Mouse (Mus musculus) central nervous system, embryonic 18 days (tissue): ENCODE data around the gene Col5a1. TPM values are rescaled to one million over a fixed set of nuclear protein-coding genes. Genes with fewer than 3 reads are reported as not detected.

Experiments
- polyA plus RNA-seq: library from polyadenylated mRNA; depleted of rRNA; stranded (reverse); fragments of >200 nt; gene quantifications from 2 replicates; pipeline ENCODE4 v1.2.3, GENCODE M21; 2012; rRNA removed

Gene Col5a1
- polyA plus RNA-seq: 7.9 and 16.7 TPM in 2 replicates

DNA sequence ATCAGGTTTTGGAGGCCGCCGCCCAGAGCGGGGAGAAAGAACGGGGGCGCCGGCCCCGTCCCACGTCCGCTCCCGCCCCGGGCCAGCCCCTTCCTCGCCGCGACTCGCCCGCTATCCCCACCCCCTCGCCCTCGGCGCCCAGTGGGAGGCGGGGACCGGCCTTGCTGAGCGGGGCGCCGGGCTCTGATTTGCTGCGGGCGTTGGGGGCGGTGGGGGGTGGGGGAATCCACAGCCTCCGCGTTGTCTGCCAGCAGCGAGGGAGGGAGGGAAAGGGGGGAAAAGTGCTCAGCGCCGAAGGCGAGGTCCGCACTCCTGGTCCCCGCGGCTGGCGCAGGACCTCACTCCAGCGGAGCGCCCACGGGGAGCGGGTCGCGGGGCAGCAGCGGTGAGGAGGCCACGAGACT, at the start of gene Col5a1:
Col5a1 (plus strand) TSS at position 278 of the 404 bp plus-strand sequence.

DNA sequence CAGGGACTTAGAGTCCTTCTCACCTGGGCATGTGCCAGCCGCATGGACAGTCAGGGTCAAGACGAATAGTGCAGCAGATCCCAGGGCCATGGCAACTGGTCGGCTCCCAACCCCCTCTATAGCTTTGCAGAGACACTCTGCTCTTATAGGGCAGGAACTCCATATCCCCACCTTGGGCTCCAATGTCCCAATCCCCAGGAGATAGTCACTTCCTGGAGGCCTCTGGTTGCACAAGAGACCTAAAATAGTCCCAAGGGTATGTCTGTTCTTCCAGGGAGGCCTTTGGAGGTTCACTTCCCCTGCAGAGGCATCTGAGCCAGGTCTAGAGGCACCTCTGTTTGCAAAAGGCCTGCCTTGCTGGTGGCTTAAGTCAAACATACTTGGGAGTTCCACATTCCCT, 198.5 kb downstream of the Col5a1 start, which contains the start of gene Fcnb:
Fcnb (minus strand) TSS at position 118 of the 400 bp plus-strand sequence.

Other genes with a start within 250 kb of the Col5a1 start
- gene Rxra, start 210.0 kb upstream of the Col5a1 start, polyA plus RNA-seq: 8.9 and 9.0 TPM in 2 replicates
- gene Fcnb, start 198.5 kb downstream of the Col5a1 start, polyA plus RNA-seq: 0.15 TPM in 1 of 2 replicates, not detected in the other